Mouse (Mus musculus) liver, embryonic 12.5 days (tissue): Measurements from ENCODE around the gene Ubxn2a. TPM values are rescaled to one million over a fixed set of nuclear protein-coding genes. Genes with fewer than 3 reads are reported as not detected.
"Not testable (repeated sequence)": the region's sequence is repeated elsewhere in the genome, so short reads cannot be mapped to it uniquely, and the experiment has no call there.

Experiments used
- ATAC-seq: fragments of 200-750 bp; cut with Nextera tagmentation; 2 replicates; pipeline ENCODE4 v1.8.0; 2017; ENCODE audit warnings: moderate number of reproducible peaks, mild to moderate bottlenecking, moderate library complexity
- H3K27ac ChIP-seq: fragments of 300-500 bp; sonication (generic); 2 replicates; pipeline ENCODE4 v1.5.1; 2016; ENCODE audit warnings: mild to moderate bottlenecking
- H3K27me3 ChIP-seq: fragments of 300-500 bp; sonication (generic); replicated peaks from 2 replicates; pipeline ENCODE4 v1.6.1; 2016; ENCODE audit warnings: mild to moderate bottlenecking, moderate library complexity
- H3K36me3 ChIP-seq: fragments of 300-500 bp; sonication (generic); 2 replicates; pipeline ENCODE4 v1.6.1; 2016; ENCODE audit warnings: mild to moderate bottlenecking, moderate library complexity
- H3K4me1 ChIP-seq: fragments of 300-500 bp; sonication (generic); 2 replicates; pipeline ENCODE4 v1.6.1; 2016
- H3K4me2 ChIP-seq: fragments of 300-500 bp; sonication (generic); 2 replicates; pipeline ENCODE4 v1.6.1; 2016; ENCODE audit warnings: mild to moderate bottlenecking, moderate library complexity
- H3K4me3 ChIP-seq: fragments of 300-500 bp; sonication (generic); 2 replicates; pipeline ENCODE4 v1.5.1; 2016; ENCODE audit warnings: mild to moderate bottlenecking, moderate library complexity
- H3K9ac ChIP-seq: fragments of 300-500 bp; sonication (generic); 2 replicates; pipeline ENCODE4 v1.6.1; 2016; ENCODE audit warnings: mild to moderate bottlenecking, moderate library complexity
- H3K9me3 ChIP-seq: fragments of 300-500 bp; sonication (generic); replicated peaks from 2 replicates; pipeline ENCODE4 v1.6.1; 2016; ENCODE audit warnings: mild to moderate bottlenecking, moderate library complexity
- WGBS: fragments of 180-500 bp; shearing (Covaris S2); methylation state at CpG from one replicate; pipeline ENCODE4 v1.1.7; 2016; ENCODE audit not compliant: insufficient replicate concordance; 5-methylcytosine and 5-hydroxymethylcytosine counted together
- polyA plus RNA-seq: library from polyadenylated mRNA; unstranded; fragments of >200 nt; fragmentation: Nextera tagmentation; extraction: Ambion mirVana; gene quantifications from 2 replicates; pipeline ENCODE4 v1.2.1, GENCODE M21; 2016

The Ubxn2a gene
- polyA plus RNA-seq: 48.0 and 50.9 TPM in 2 replicates

- Histone ChIP-seq H3K4me2 (peak within 1 kb of the TSS; percentile 82), H3K9ac (peak within 1 kb of the TSS; percentile 93), H3K36me3 (peaks cover 15% of the 10 kb centered on the region), H3K4me3 (peak within 1 kb of the TSS; percentile 79), H3K4me1 (peaks cover 28% of the 10 kb centered on the region), H3K9me3 (no peaks in the 10 kb centered on the region), H3K27ac (peak within 1 kb of the TSS; percentile 99), H3K27me3 (no peaks in the 10 kb centered on the region)
- ATAC-seq: peak; percentile 94
- under 1% methylated on average over 125 of the region's 125 CpGs for WGBS
These were observed at the start of gene Ubxn2a for GRCm38 (mm10) chr12:4906951-4907906. Gene Ubxn2a, minus strand, starts transcription at chr12:4907705.

- no peak for ATAC-seq
- no peaks in the 10 kb centered on the region for H3K27me3 ChIP-seq
- no peaks in the 10 kb centered on the region for H3K9me3 ChIP-seq
- H3K4me3 ChIP-seq: no peak overlapping the region
- H3K36me3 ChIP-seq: peaks cover 77% of the 10 kb centered on the region
- no peaks in the 10 kb centered on the region for H3K4me1 ChIP-seq
- no peak overlapping the region for H3K9ac ChIP-seq
- whole genome bisulfite sequencing: 90% methylated on average over 4 of the region's 4 CpGs
- no peak overlapping the region for H3K27ac ChIP-seq
- H3K4me2 ChIP-seq: no peak overlapping the region
These were observed 45.7 kb upstream of the Ubxn2a start for GRCm38 (mm10) chr12:4953156-4953555.

- no peak overlapping the region for H3K27ac ChIP-seq
- H3K9me3 ChIP-seq: no peaks in the 10 kb centered on the region
- ATAC-seq: no peak
- H3K27me3 ChIP-seq: no peaks in the 10 kb centered on the region
- no peak overlapping the region for H3K4me2 ChIP-seq
- no peak overlapping the region for H3K4me3 ChIP-seq
- H3K4me1 ChIP-seq: no peaks in the 10 kb centered on the region
- H3K9ac ChIP-seq: no peak overlapping the region
- WGBS: 79% methylated on average over 1 of the region's 1 CpGs
- H3K36me3 ChIP-seq: peaks cover 79% of the 10 kb centered on the region
These were observed 44.8 kb upstream of the Ubxn2a start for GRCm38 (mm10) chr12:4952272-4952671.

GRCm38 (mm10) chr12:4930820-4931548, 23.5 kb upstream of the Ubxn2a start:
- no peaks in the 10 kb centered on the region for H3K9me3 ChIP-seq
- no peak overlapping the region for H3K27ac ChIP-seq

GRCm38 (mm10) chr12:4928197-4928596, 20.7 kb upstream of the Ubxn2a start:
- Histone ChIP-seq H3K4me2 (no peak overlapping the region), H3K27me3 (no peaks in the 10 kb centered on the region), H3K9me3 (no peaks in the 10 kb centered on the region), H3K4me1 (peaks cover 30% of the 10 kb centered on the region), H3K27ac (no peak overlapping the region), H3K9ac (no peak overlapping the region), H3K36me3 (peaks cover 7% of the 10 kb centered on the region; the same call in 1 of the 2 replicates), H3K4me3 (no peak overlapping the region)
- ATAC-seq: no peak
- 75% methylated on average over 2 of the region's 2 CpGs for WGBS

More at GRCm38 (mm10) chr12:4930820-4931548, 23.5 kb upstream of the Ubxn2a start:
- H3K9ac ChIP-seq: no peak overlapping the region
- no peak overlapping the region for H3K4me3 ChIP-seq
- H3K36me3 ChIP-seq: no peaks in the 10 kb centered on the region; the same call in 1 of the 2 replicates
- peaks cover 29% of the 10 kb centered on the region for H3K4me1 ChIP-seq
- H3K4me2 ChIP-seq: no peak overlapping the region
- 90% methylated on average over 3 of the region's 3 CpGs for WGBS
- H3K27me3 ChIP-seq: no peaks in the 10 kb centered on the region
- no peak for ATAC-seq

- Histone ChIP-seq H3K36me3 (no peaks in the 10 kb centered on the region), H3K4me2 (peak overlapping the region; percentile 76), H3K9ac (peak overlapping the region; percentile 98), H3K27ac (peak overlapping the region; percentile 95), H3K4me3 (peak overlapping the region; percentile 95), H3K9me3 (no peaks in the 10 kb centered on the region), H3K27me3 (no peaks in the 10 kb centered on the region), H3K4me1 (peaks cover 37% of the 10 kb centered on the region)
- peak; percentile 42 for ATAC-seq
- WGBS: under 1% methylated on average over 47 of the region's 48 CpGs
These were observed 10.5 kb upstream of the Ubxn2a start for GRCm38 (mm10) chr12:4917805-4918591.

- Histone ChIP-seq H3K36me3 (no peaks in the 10 kb centered on the region), H3K4me3 (peak within 1 kb of the TSS; percentile 95), H3K9ac (peak within 1 kb of the TSS; percentile 98), H3K4me1 (peaks cover 31% of the 10 kb centered on the region), H3K27me3 (no peaks in the 10 kb centered on the region), H3K27ac (peak within 1 kb of the TSS; percentile 95), H3K4me2 (peak within 1 kb of the TSS; percentile 76), H3K9me3 (no peaks in the 10 kb centered on the region)
- under 1% methylated on average over 89 of the region's 89 CpGs for WGBS
- ATAC-seq: peak; percentile 97
These were observed 9.7 kb upstream of the Ubxn2a start, which contains the start of gene Atad2b for GRCm38 (mm10) chr12:4916994-4917804. Gene Atad2b, plus strand, starts transcription at chr12:4917353.

- Histone ChIP-seq H3K4me1 (peaks cover 14% of the 10 kb centered on the region), H3K9me3 (no peaks in the 10 kb centered on the region), H3K27ac (no peak overlapping the region), H3K27me3 (no peaks in the 10 kb centered on the region), H3K36me3 (no peaks in the 10 kb centered on the region), H3K4me3 (no peak overlapping the region), H3K4me2 (no peak overlapping the region), H3K9ac (no peak overlapping the region)
- no peak for ATAC-seq
- WGBS: 77% methylated on average over 3 of the region's 3 CpGs
These were observed 7.4 kb upstream of the Ubxn2a start for GRCm38 (mm10) chr12:4914944-4915343.

- ATAC-seq: no peak
- WGBS: 76% methylated on average over 3 of the region's 3 CpGs
These were observed 6.9 kb upstream of the Ubxn2a start for GRCm38 (mm10) chr12:4914441-4914840.

GRCm38 (mm10) chr12:4911716-4912115, 4.2 kb upstream of the Ubxn2a start:
- Histone ChIP-seq H3K4me2 (no peak overlapping the region), H3K9ac (no peak overlapping the region), H3K4me1 (peaks cover 11% of the 10 kb centered on the region), H3K27me3 (no peaks in the 10 kb centered on the region), H3K27ac (no peak overlapping the region), H3K9me3 (no peaks in the 10 kb centered on the region), H3K4me3 (no peak overlapping the region), H3K36me3 (no peaks in the 10 kb centered on the region)
- ATAC-seq: no peak
- 53% methylated on average over 4 of the region's 4 CpGs for WGBS

More at GRCm38 (mm10) chr12:4914441-4914840, 6.9 kb upstream of the Ubxn2a start:
- no peaks in the 10 kb centered on the region for H3K36me3 ChIP-seq
- no peak overlapping the region for H3K4me2 ChIP-seq
- no peak overlapping the region for H3K4me3 ChIP-seq
- H3K27ac ChIP-seq: no peak overlapping the region
- H3K27me3 ChIP-seq: no peaks in the 10 kb centered on the region
- H3K9me3 ChIP-seq: no peaks in the 10 kb centered on the region
- H3K4me1 ChIP-seq: peaks cover 9% of the 10 kb centered on the region
- no peak overlapping the region for H3K9ac ChIP-seq

- not testable (repeated sequence) for H3K9me3 ChIP-seq, H3K27ac ChIP-seq, H3K9ac ChIP-seq, H3K4me2 ChIP-seq, H3K27me3 ChIP-seq, H3K36me3 ChIP-seq, ATAC-seq, H3K4me3 ChIP-seq
- peaks cover 18% of the 10 kb centered on the region for H3K4me1 ChIP-seq
- 81% methylated on average over 1 of the region's 1 CpGs for WGBS
These were observed 3.0 kb upstream of the Ubxn2a start for GRCm38 (mm10) chr12:4910496-4910895.
